Mouse (Mus musculus) spleen, adult 10 weeks (tissue): ENCODE data around the gene Ptma. TPM values are rescaled to one million over a fixed set of nuclear protein-coding genes. Genes with fewer than 3 reads are reported as not detected.

Experiments
- polyA plus RNA-seq: library from polyadenylated mRNA; stranded (reverse); fragments of 350-450 nt; fragmentation: Illumina TruSeq; extraction: RNeasy Lipid Tissue Mini Kit (QIAGEN cat#74804); gene quantifications from one replicate; pipeline ENCODE4 v1.2.3, GENCODE M21; 2015; ENCODE audit warnings: low replicate concordance; ENCODE audit not compliant: insufficient read depth

Gene Ptma
- 2,031 TPM for polyA plus RNA-seq

DNA sequence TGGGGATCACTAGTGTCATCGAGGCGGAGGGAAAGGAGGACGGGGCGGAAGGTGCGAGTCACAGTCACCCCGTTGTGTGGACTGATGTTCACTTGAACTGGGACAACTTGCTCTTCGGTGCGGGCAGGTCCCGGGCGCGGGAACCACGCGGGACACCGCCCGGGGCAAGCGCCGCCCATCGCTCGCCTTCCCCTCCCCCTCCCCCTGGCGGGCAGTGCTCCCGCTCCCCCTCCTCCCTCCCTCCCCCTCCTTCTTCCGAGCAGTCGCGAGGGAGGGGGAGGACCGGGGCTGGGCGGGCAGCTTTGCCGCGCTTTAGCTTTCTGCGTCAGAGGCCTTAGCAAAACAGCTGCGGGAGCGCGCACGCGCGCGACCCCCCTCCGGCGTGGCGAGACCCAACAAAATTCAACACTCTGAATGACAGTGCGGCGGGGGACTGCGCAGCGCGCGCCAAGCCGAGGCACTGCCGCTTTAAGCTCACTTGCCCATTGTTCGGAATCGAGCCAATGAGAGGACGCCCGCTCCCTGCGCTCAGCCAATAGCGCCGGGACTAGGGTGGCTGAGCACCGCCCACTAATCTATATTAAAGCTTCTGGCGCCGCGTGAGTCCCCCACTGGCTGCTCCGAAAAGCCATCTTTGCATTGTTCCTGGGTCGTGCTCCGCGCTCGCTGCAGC lies at the start of gene Ptma:
Ptma (plus strand) TSS at position 611 of the 673 bp plus-strand sequence.

Other genes with a start within 250 kb of the Ptma start
- gene B3gnt7, start 223.9 kb upstream of the Ptma start, polyA plus RNA-seq, result 1.4 TPM
- gene Ncl, start 167.3 kb upstream of the Ptma start, polyA plus RNA-seq, result 449 TPM
- gene Nmur1, start 100.5 kb upstream of the Ptma start, polyA plus RNA-seq, result not detected
- not detected for gene Tex44, start 100.4 kb upstream of the Ptma start, polyA plus RNA-seq
- gene Pde6d, start 55.9 kb downstream of the Ptma start, polyA plus RNA-seq, result 34.6 TPM
- 17.0 TPM for gene Cops7b, start 56.2 kb downstream of the Ptma start, polyA plus RNA-seq
- not detected for gene Nppc, start 143.8 kb downstream of the Ptma start, polyA plus RNA-seq
- gene Dis3l2, start 177.1 kb downstream of the Ptma start, polyA plus RNA-seq, result 10.5 TPM